Mouse (Mus musculus) thymus, adult 2 months (tissue): ENCODE data around the gene Medag. TPM values are rescaled to one million over a fixed set of nuclear protein-coding genes. Genes with fewer than 3 reads are reported as not detected.

Experiments
- DNase-seq: peaks from one replicate; pipeline ENCODE4 v3.0.0; 2021
- H3K27ac ChIP-seq: fragments of 200-500 bp; 2 replicates; pipeline ENCODE4 v1.5.1; 2012; ENCODE audit warnings: low read length, control low read depth; ENCODE audit not compliant: control insufficient read depth, insufficient read depth
- H3K27me3 ChIP-seq: fragments of 200-500 bp; 2 replicates; pipeline ENCODE4 v1.6.1; 2012; ENCODE audit warnings: mild to moderate bottlenecking, low read length, moderate library complexity, mixed read lengths; ENCODE audit not compliant: control insufficient read depth, insufficient read depth
- H3K36me3 ChIP-seq: fragments of 200-500 bp; 2 replicates; pipeline ENCODE4 v1.6.1; 2012; ENCODE audit warnings: mild to moderate bottlenecking, low read length, moderate library complexity; ENCODE audit not compliant: control insufficient read depth, insufficient read depth
- H3K4me1 ChIP-seq: fragments of 200-500 bp; replicated peaks from 2 replicates; pipeline ENCODE4 v1.6.1; 2012; ENCODE audit warnings: low read length; ENCODE audit not compliant: control insufficient read depth, insufficient read depth
- H3K4me3 ChIP-seq: fragments of 200-500 bp; 2 replicates; pipeline ENCODE4 v1.5.1; 2012; ENCODE audit warnings: mild to moderate bottlenecking, low read length, control low read depth, moderate library complexity; ENCODE audit not compliant: control insufficient read depth, insufficient read depth
- CTCF ChIP-seq: fragments of 200-500 bp; IDR thresholded peaks from 2 replicates; pipeline ENCODE4 v1.5.1; 2012; ENCODE audit warnings: mild to moderate bottlenecking, control low read depth, low read length, moderate library complexity, borderline replicate concordance; ENCODE audit not compliant: control insufficient read depth, poor library complexity, insufficient read depth; ENCODE audit errors: extremely low read depth
- POLR2A ChIP-seq: fragments of 200-500 bp; IDR thresholded peaks from 2 replicates; pipeline ENCODE4 v1.6.1; 2012; ENCODE audit warnings: mild to moderate bottlenecking, low read length, control low read depth, moderate library complexity; ENCODE audit not compliant: control insufficient read depth, poor library complexity, insufficient read depth; ENCODE audit errors: extremely low read depth
- WGBS: fragments of 180-500 bp; shearing (Covaris S2); methylation state at CpG from one replicate; pipeline ENCODE4 v1.1.7; 2018; 5-methylcytosine and 5-hydroxymethylcytosine counted together
- polyA plus RNA-seq: library from polyadenylated mRNA; depleted of rRNA; stranded (reverse); fragments of >200 nt; gene quantifications from 2 replicates; pipeline ENCODE4 v1.2.3, GENCODE M21; 2012; rRNA removed

Medag gene
- polyA plus RNA-seq, 1 experiment: 2.8 TPM

GRCm38 (mm10) chr5:149462071-149462470, 50.5 kb downstream of the Medag start:
- H3K4me1 ChIP-seq: peaks cover 18% of the 10 kb centered on the region
- WGBS: 97% methylated on average over 3 of the region's 3 CpGs
- no peak for TF ChIP-seq POLR2A
- no peak for TF ChIP-seq CTCF
- no peak overlapping the region for H3K4me3 ChIP-seq
- H3K27ac ChIP-seq: no peak overlapping the region
- no peaks in the 10 kb centered on the region for H3K27me3 ChIP-seq
- no peaks in the 10 kb centered on the region for H3K36me3 ChIP-seq
- DNase-seq: no peak

GRCm38 (mm10) chr5:149465305-149465704, 53.8 kb downstream of the Medag start:
- WGBS: 72% methylated on average over 5 of the region's 5 CpGs
- Histone ChIP-seq H3K27ac (no peak overlapping the region), H3K36me3 (no peaks in the 10 kb centered on the region), H3K4me1 (peaks cover 10% of the 10 kb centered on the region; the same call in 1 of the 2 replicates), H3K4me3 (no peak overlapping the region), H3K27me3 (no peaks in the 10 kb centered on the region)
- DNase-seq: no peak
- TF ChIP-seq POLR2A: no peak
- TF ChIP-seq CTCF: no peak

GRCm38 (mm10) chr5:149474142-149474541, 62.6 kb downstream of the Medag start:
- WGBS: 99% methylated on average over 9 of the region's 9 CpGs
- no peak overlapping the region for H3K4me3 ChIP-seq
- no peaks in the 10 kb centered on the region for H3K27me3 ChIP-seq
- H3K27ac ChIP-seq: no peak overlapping the region
- DNase-seq: no peak
- no peaks in the 10 kb centered on the region for H3K36me3 ChIP-seq
- H3K4me1 ChIP-seq: no peaks in the 10 kb centered on the region
- no peak for TF ChIP-seq POLR2A
- no peak for TF ChIP-seq CTCF

- Histone ChIP-seq H3K27me3 (no peaks in the 10 kb centered on the region), H3K27ac (no peak overlapping the region), H3K36me3 (no peaks in the 10 kb centered on the region), H3K4me3 (no peak overlapping the region), H3K4me1 (no peaks in the 10 kb centered on the region)
- TF ChIP-seq CTCF (no peak), POLR2A (no peak)
- WGBS: 94% methylated on average over 16 of the region's 16 CpGs
- no peak for DNase-seq
Measured at GRCm38 (mm10) chr5:149474701-149475468, 63.3 kb downstream of the Medag start.

Other genes starting within 250 kb of the Medag start
- 46.2 and 51.7 TPM in 2 replicates for gene Uspl1, start 227.4 kb upstream of the Medag start, polyA plus RNA-seq
- gene Hmgb1, start 227.3 kb upstream of the Medag start, polyA plus RNA-seq: 107 and 133 TPM in 2 replicates
- 31.6 and 50.1 TPM in 2 replicates for gene Alox5ap, start 147.0 kb upstream of the Medag start, polyA plus RNA-seq
- 0.18 and 0.38 TPM in 2 replicates for gene Tex26, start 27.9 kb downstream of the Medag start, polyA plus RNA-seq
- 0.18 and 0.31 TPM in 2 replicates for gene Wdr95, start 116.9 kb downstream of the Medag start, polyA plus RNA-seq
- 15.3 and 18.7 TPM in 2 replicates for gene Hsph1, start 224.6 kb downstream of the Medag start, polyA plus RNA-seq